In genomic region chr17:86986449-86987138, GRCm38 (mm10) we compare ENCODE assay signal across 10 mouse cellular contexts. TPM values are rescaled to one million over a fixed set of nuclear protein-coding genes. Genes with fewer than 3 reads are reported as not detected.
DNase-seq lines count a peak whose midpoint lies in the region; ATAC-seq and TF ChIP-seq lines count a peak whose summit lies in the region.
"Had no signal": no experiment of that assay in that cellular context is flagged by ENCODE, and none has a peak within 500 bp of the region (broad histone marks: within the 10 kb centered on the region; RNA-seq: fewer than 3 reads in every experiment).

No protein-coding gene starts in this region.

- DNase-seq in limb, embryonic 10.5 days (ENCODE audit: low spot score): no peak
- DNase-seq in kidney, adult 9 months: peak; percentile 26
- no peak for DNase-seq in adrenal gland, postnatal 36 days
- no peak for DNase-seq in right cerebral cortex, postnatal 4 days
- DNase-seq in left cerebral cortex, adult 9 months (ENCODE audit: low spot score in 2 of 2): no peak

- H3K4me1 ChIP-seq in limb, embryonic 12.5 days (replicated peaks): peaks cover 15% of the 10 kb centered on the region
- peaks cover 19% of the 10 kb centered on the region for H3K4me1 ChIP-seq in limb, embryonic 10.5 days
- H3K4me1 ChIP-seq in forebrain, embryonic 15.5 days: peaks cover 15% of the 10 kb centered on the region

- 0 out of 2 replicates have a peak overlapping the region, but pooled peaks have one; percentile 21 for H3K4me2 ChIP-seq in limb, embryonic 12.5 days
- H3K4me2 ChIP-seq in forebrain, embryonic 15.5 days (replicated peaks): no peak overlapping the region
- H3K4me2 ChIP-seq in myocyte (ENCODE audit: low read depth): peak overlapping the region; percentile 18
- H3K4me2 ChIP-seq: liver, embryonic 15.5 days had no signal

- no peaks in the 10 kb centered on the region for H3K27me3 ChIP-seq in limb, embryonic 12.5 days
- H3K27me3 ChIP-seq in limb, embryonic 10.5 days (ENCODE audit: low read depth, poor library complexity, severe bottlenecking): no peaks in the 10 kb centered on the region
- H3K27me3 ChIP-seq in forebrain, embryonic 15.5 days: no peaks in the 10 kb centered on the region
- no peaks in the 10 kb centered on the region for H3K27me3 ChIP-seq in myocyte (ENCODE audit: control insufficient read depth, insufficient read depth, insufficient read length)
- H3K27me3 ChIP-seq: liver, embryonic 15.5 days had no signal

- H3K9ac ChIP-seq in limb, embryonic 12.5 days (replicated peaks): no peak overlapping the region
- peak overlapping the region; percentile 1; the same call in 1 of the 2 replicates for H3K9ac ChIP-seq in forebrain, embryonic 15.5 days (replicated peaks)
- H3K9ac ChIP-seq: liver, embryonic 15.5 days had no signal

- no peak overlapping the region for H3ac ChIP-seq in myocyte (ENCODE audit: control insufficient read depth, insufficient read length)

- H3K9me3 ChIP-seq in limb, embryonic 12.5 days: no peaks in the 10 kb centered on the region
- H3K9me3 ChIP-seq in limb, embryonic 10.5 days (replicated peaks): no peaks in the 10 kb centered on the region
- H3K9me3 ChIP-seq in forebrain, embryonic 15.5 days: no peaks in the 10 kb centered on the region
- H3K9me3 ChIP-seq: liver, embryonic 15.5 days had no signal

- H3K79me2 ChIP-seq in myocyte (ENCODE audit: control insufficient read depth, insufficient read depth): peaks cover 43% of the 10 kb centered on the region

- TF ChIP-seq POLR2A in myocyte (IDR thresholded peaks at IDR 0.05; ENCODE audit: insufficient read length, low read depth): no peak

- peaks cover 19% of the 10 kb centered on the region for H3K36me3 ChIP-seq in limb, embryonic 12.5 days
- peaks cover 15% of the 10 kb centered on the region; the same call in 1 of the 2 replicates for H3K36me3 ChIP-seq in limb, embryonic 10.5 days
- no peaks in the 10 kb centered on the region for H3K36me3 ChIP-seq in forebrain, embryonic 15.5 days
- H3K36me3 ChIP-seq in myocyte (ENCODE audit: control insufficient read depth, insufficient read depth): peaks cover under 1% of the 10 kb centered on the region
- H3K36me3 ChIP-seq: liver, embryonic 15.5 days had no signal

- WGBS in limb, embryonic 12.5 days: 60% methylated on average over 17 of the region's 17 CpGs
- WGBS in limb, embryonic 10.5 days: 65% methylated on average over 17 of the region's 17 CpGs
- 30% methylated on average over 17 of the region's 17 CpGs for WGBS in forebrain, embryonic 15.5 days

- H3K4me3 ChIP-seq in limb, embryonic 12.5 days (replicated peaks): no peak overlapping the region
- no peak overlapping the region for H3K4me3 ChIP-seq in limb, embryonic 10.5 days
- no peak overlapping the region for H3K4me3 ChIP-seq in forebrain, embryonic 15.5 days
- no peak overlapping the region for H3K4me3 ChIP-seq in myocyte
- H3K4me3 ChIP-seq: liver, embryonic 15.5 days had no signal

- ATAC-seq in limb, embryonic 12.5 days (ENCODE audit: insufficient number of reproducible peaks, insufficient read depth, low FRiP score, low TSS enrichment, low read depth): no peak
- ATAC-seq in forebrain, embryonic 15.5 days (replicated peaks): peak; percentile 21; the same call in 1 of the 2 replicates

- H3K27ac ChIP-seq in limb, embryonic 12.5 days: peak overlapping the region; percentile 31
- H3K27ac ChIP-seq in limb, embryonic 10.5 days: no peak overlapping the region
- peak overlapping the region; percentile 45; the same call in 1 of the 2 replicates for H3K27ac ChIP-seq in forebrain, embryonic 15.5 days (replicated peaks)
- H3K27ac ChIP-seq: liver, embryonic 15.5 days had no signal

TF ChIP-seq in myocyte, 11 proteins besides CTCF, POLR2A, EP300 and RAD21:
- no peak for TF ChIP-seq TCF3 (IDR thresholded peaks at IDR 0.05; ENCODE audit: insufficient read length, low read depth)
- TF ChIP-seq CEBPB (IDR thresholded peaks at IDR 0.05; ENCODE audit: insufficient read depth, poor library complexity, severe bottlenecking): no peak
- no peak for TF ChIP-seq TCF12 (IDR thresholded peaks at IDR 0.05; ENCODE audit: insufficient read depth, poor library complexity, severe bottlenecking)
- peak in 2 of 3 experiments; percentile 20 to 41 for TF ChIP-seq MYOD1 (IDR thresholded peaks at IDR 0.05; ENCODE audit: control insufficient read depth in 1 of 3, insufficient read length in 2 of 3, low read depth in 2 of 3)
- TF ChIP-seq MYOG (IDR thresholded peaks at IDR 0.05; ENCODE audit: control insufficient read depth in 1 of 3, insufficient read depth in 1 of 3, insufficient read length in 2 of 3, low read depth in 2 of 3): peak in 2 of 3 experiments; percentile 7 to 45

RNA-seq across cellular contexts. Expression of gene Rhoq, which starts 23.7 kb away (rescaled TPM):
- polyA plus RNA-seq in limb, embryonic 12.5 days (2016; fragmentation: Nextera tagmentation; extraction: Ambion mirVana): 23.8 and 24.1 TPM in 2 replicates
- polyA plus RNA-seq in limb, embryonic 10.5 days (2016; fragmentation: Nextera tagmentation; extraction: Ambion mirVana): 10.5 and 13.3 TPM in 2 replicates
- polyA plus RNA-seq in forebrain, embryonic 15.5 days (2015; fragmentation: Nextera tagmentation; extraction: Ambion mirVana): 4.9 and 5.3 TPM in 2 replicates
- 60.0 TPM for polyA plus RNA-seq in myocyte (2012; fragmentation: generic; extraction: Trizol)
- 100 to 1,000 TPM in 1 of 2 experiments, 10 to 100 TPM in 1; 79.5 to 109 TPM for total RNA-seq in adrenal gland, postnatal 36 days (2021)

RNA-seq across cellular contexts. Expression of gene Pigf, which starts 38.6 kb away (rescaled TPM):
- 32.7 and 39.6 TPM in 2 replicates for polyA plus RNA-seq in limb, embryonic 12.5 days (2016; fragmentation: Nextera tagmentation; extraction: Ambion mirVana)
- polyA plus RNA-seq in limb, embryonic 10.5 days (2016; fragmentation: Nextera tagmentation; extraction: Ambion mirVana): 32.7 and 44.3 TPM in 2 replicates
- polyA plus RNA-seq in forebrain, embryonic 15.5 days (2015; fragmentation: Nextera tagmentation; extraction: Ambion mirVana): 30.2 and 33.0 TPM in 2 replicates
- 14.8 TPM for polyA plus RNA-seq in myocyte (2012; fragmentation: generic; extraction: Trizol)
- 10 to 100 TPM; 14.5 to 15.9 TPM for total RNA-seq in adrenal gland, postnatal 36 days (2021)

RNA-seq across cellular contexts. Expression of gene Cript, which starts 38.8 kb away (rescaled TPM):
- polyA plus RNA-seq in limb, embryonic 12.5 days (2016; fragmentation: Nextera tagmentation; extraction: Ambion mirVana): 143 and 146 TPM in 2 replicates
- 135 and 136 TPM in 2 replicates for polyA plus RNA-seq in limb, embryonic 10.5 days (2016; fragmentation: Nextera tagmentation; extraction: Ambion mirVana)
- 228 and 240 TPM in 2 replicates for polyA plus RNA-seq in forebrain, embryonic 15.5 days (2015; fragmentation: Nextera tagmentation; extraction: Ambion mirVana)
- 49.1 TPM for polyA plus RNA-seq in myocyte (2012; fragmentation: generic; extraction: Trizol)
- total RNA-seq in adrenal gland, postnatal 36 days (2021): 10 to 100 TPM; 64.3 to 69.0 TPM

RNA-seq across cellular contexts. Expression of gene Atp6v1e2, which starts 38.9 kb away (rescaled TPM):
- not detected in 2 replicates for polyA plus RNA-seq in limb, embryonic 12.5 days (2016; fragmentation: Nextera tagmentation; extraction: Ambion mirVana)
- polyA plus RNA-seq in limb, embryonic 10.5 days (2016; fragmentation: Nextera tagmentation; extraction: Ambion mirVana): not detected in 2 replicates
- 0.19 TPM in 1 of 2 replicates, not detected in the other for polyA plus RNA-seq in forebrain, embryonic 15.5 days (2015; fragmentation: Nextera tagmentation; extraction: Ambion mirVana)
- not detected for polyA plus RNA-seq in myocyte (2012; fragmentation: generic; extraction: Trizol)
- total RNA-seq in adrenal gland, postnatal 36 days (2021): not detected
- total RNA-seq: ES-E14 had no signal
- polyA plus RNA-seq: liver, embryonic 15.5 days had no signal
